Mouse (Mus musculus): Measurements from ENCODE around the gene Gch1.
"Not testable (repeated sequence)": the region's sequence is repeated elsewhere in the genome, so short reads cannot be mapped to it uniquely, and the experiment has no call there.

Gch1 gene

GRCm38 (mm10) chr14:47165117-47165516 lies 24.1 kb downstream of the Gch1 start:
- no peak for DNase-seq (ENCODE audit: low spot score)

GRCm38 (mm10) chr14:47161921-47162427 lies 27.2 kb downstream of the Gch1 start:
- DNase-seq (ENCODE audit: low spot score): no peak

- DNase-seq (ENCODE audit: low spot score): no peak
Observed at GRCm38 (mm10) chr14:47160051-47160640, 29.1 kb downstream of the Gch1 start.

GRCm38 (mm10) chr14:47154303-47154702 lies 34.9 kb downstream of the Gch1 start:
- no peak for DNase-seq (ENCODE audit: low spot score)

GRCm38 (mm10) chr14:47151306-47151705 lies 37.9 kb downstream of the Gch1 start:
- DNase-seq (ENCODE audit: low spot score): no peak

GRCm38 (mm10) chr14:47144326-47144725 lies 44.9 kb downstream of the Gch1 start:
- DNase-seq (ENCODE audit: low spot score): no peak

GRCm38 (mm10) chr14:47138853-47139252 lies 50.4 kb downstream of the Gch1 start:
- no peak for DNase-seq (ENCODE audit: low spot score)

GRCm38 (mm10) chr14:47136637-47137036 lies 52.6 kb downstream of the Gch1 start:
- no peak for DNase-seq (ENCODE audit: low spot score)

GRCm38 (mm10) chr14:47133948-47134347 lies 55.3 kb downstream of the Gch1 start:
- no peak for DNase-seq (ENCODE audit: low spot score)

- no peak for DNase-seq (ENCODE audit: low spot score)
Observed at GRCm38 (mm10) chr14:47127987-47128386, 61.2 kb downstream of the Gch1 start.

GRCm38 (mm10) chr14:47117522-47117921 lies 71.7 kb downstream of the Gch1 start:
- no peak for DNase-seq (ENCODE audit: low spot score)

GRCm38 (mm10) chr14:47116062-47116762 lies 73.0 kb downstream of the Gch1 start:
- DNase-seq (ENCODE audit: low spot score): peak; percentile 56

- no peak for DNase-seq (ENCODE audit: low spot score)
Observed at GRCm38 (mm10) chr14:47115154-47115553, 74.1 kb downstream of the Gch1 start.

- DNase-seq (ENCODE audit: low spot score): no peak
Observed at GRCm38 (mm10) chr14:47111341-47111740, 77.9 kb downstream of the Gch1 start.

GRCm38 (mm10) chr14:47110391-47110790 lies 78.8 kb downstream of the Gch1 start:
- DNase-seq (ENCODE audit: low spot score): not testable (repeated sequence)

- no peak for DNase-seq (ENCODE audit: low spot score)
Observed at GRCm38 (mm10) chr14:47107461-47107860, 81.8 kb downstream of the Gch1 start.

GRCm38 (mm10) chr14:47105755-47106154 lies 83.5 kb downstream of the Gch1 start:
- DNase-seq (ENCODE audit: low spot score): no peak

- no peak for DNase-seq (ENCODE audit: low spot score)
Observed at GRCm38 (mm10) chr14:47105174-47105557, 84.0 kb downstream of the Gch1 start.

- no peak for DNase-seq (ENCODE audit: low spot score)
Observed at GRCm38 (mm10) chr14:47104246-47105173, 84.7 kb downstream of the Gch1 start.

All from c-Kit-positive CD71-positive TER-119-positive erythroid progenitor cells, embryonic 14.5 days (primary cell).